Mouse (Mus musculus) heart, embryonic 14.5 days (tissue): ENCODE data around the gene Gm20518. TPM values are rescaled to one million over a fixed set of nuclear protein-coding genes. Genes with fewer than 3 reads are reported as not detected.

Source experiments
- ATAC-seq: fragments of 200-750 bp; cut with Nextera tagmentation; 2 replicates; pipeline ENCODE4 v1.8.0; 2017; ENCODE audit warnings: low read depth, moderate TSS enrichment; ENCODE audit not compliant: insufficient number of reproducible peaks, insufficient read depth, low FRiP score
- H3K27ac ChIP-seq, 2 experiments: fragments of 200-500 bp in 1 of 2; fragments of 300-500 bp in 1 of 2; sonication (generic) in 1 of 2; replicated peaks in 1 of 2; 2 replicates each; pipeline ENCODE4 v1.5.1; 2012 to 2014; ENCODE audit warnings: low read depth in 2 of 2, low read length in 2 of 2, control low read depth in 1 of 2, mild to moderate bottlenecking in 1 of 2, mixed read lengths in 1 of 2; ENCODE audit not compliant: control insufficient read depth in 1 of 2, insufficient read depth in 1 of 2
- H3K27me3 ChIP-seq: fragments of 300-500 bp; sonication (generic); 2 replicates; pipeline ENCODE4 v1.6.1; 2014; ENCODE audit warnings: mild to moderate bottlenecking, low read length, control low read depth; ENCODE audit not compliant: control insufficient read depth, insufficient read depth
- H3K36me3 ChIP-seq: fragments of 300-500 bp; sonication (generic); 2 replicates; pipeline ENCODE4 v1.6.1; 2014; ENCODE audit warnings: mild to moderate bottlenecking, control low read depth, low read length, mixed read lengths; ENCODE audit not compliant: control insufficient read depth, insufficient read depth
- H3K4me1 ChIP-seq, 2 experiments: fragments of 200-500 bp in 1 of 2; fragments of 300-500 bp in 1 of 2; sonication (generic) in 1 of 2; 2 replicates each; pipeline ENCODE4 v1.6.1; 2012 to 2014; ENCODE audit warnings: low read length in 2 of 2, control low read depth in 1 of 2, mixed read lengths in 1 of 2; ENCODE audit not compliant: control insufficient read depth in 2 of 2, insufficient read depth in 2 of 2
- H3K4me2 ChIP-seq: fragments of 300-500 bp; sonication (generic); 2 replicates; pipeline ENCODE4 v1.6.1; 2014; ENCODE audit warnings: mild to moderate bottlenecking, low read length
- H3K4me3 ChIP-seq, 2 experiments: fragments of 200-500 bp in 1 of 2; fragments of 300-500 bp in 1 of 2; sonication (generic) in 1 of 2; 2 replicates each; pipeline ENCODE4 v1.5.1; 2012 to 2014; ENCODE audit warnings: low read length in 2 of 2, mild to moderate bottlenecking in 2 of 2, control low read depth in 1 of 2, low read depth in 1 of 2, moderate library complexity in 1 of 2; ENCODE audit not compliant: control insufficient read depth in 1 of 2, insufficient read depth in 1 of 2
- H3K9ac ChIP-seq: fragments of 300-500 bp; sonication (generic); 2 replicates; pipeline ENCODE4 v1.6.1; 2014; ENCODE audit warnings: mild to moderate bottlenecking, low read length
- H3K9me3 ChIP-seq: fragments of 300-500 bp; sonication (generic); 2 replicates; pipeline ENCODE4 v1.6.1; 2016; ENCODE audit warnings: low read length, control low read depth; ENCODE audit not compliant: control insufficient read depth
- WGBS: fragments of 180-500 bp; shearing (Covaris S2); extraction: QIAGEN DNeasy Blood & Tissue Kit; methylation state at CpG from one replicate; pipeline ENCODE4 v1.1.7; 2014; 5-methylcytosine and 5-hydroxymethylcytosine counted together
- polyA plus RNA-seq: library from polyadenylated mRNA; unstranded; fragments of >200 nt; fragmentation: Nextera tagmentation; extraction: Ambion mirVana; gene quantifications from 2 replicates; pipeline ENCODE4 v1.2.1, GENCODE M21; 2014

Gene Gm20518
- polyA plus RNA-seq, 1 experiment from 2014 or later = not detected

GRCm38 (mm10) chr16:17853263-17853662 is 38.2 kb downstream of the Gm20518 start:
- no peaks in the 10 kb centered on the region for H3K9me3 ChIP-seq
- no peak overlapping the region for H3K9ac ChIP-seq
- H3K4me1 ChIP-seq = no peaks in the 10 kb centered on the region
- no peak overlapping the region for H3K27ac ChIP-seq
- H3K4me3 ChIP-seq = no peak overlapping the region
- ATAC-seq = no peak
- WGBS = 91% methylated on average over 2 of the region's 2 CpGs
- H3K4me2 ChIP-seq = no peak overlapping the region
- H3K36me3 ChIP-seq = peaks cover 93% of the 10 kb centered on the region
- H3K27me3 ChIP-seq = no peaks in the 10 kb centered on the region

GRCm38 (mm10) chr16:17851860-17852259 is 39.6 kb downstream of the Gm20518 start:
- Histone ChIP-seq H3K9me3 (no peaks in the 10 kb centered on the region), H3K4me2 (no peak overlapping the region), H3K36me3 (peaks cover 93% of the 10 kb centered on the region), H3K4me1 (no peaks in the 10 kb centered on the region), H3K4me3 (no peak overlapping the region), H3K27me3 (no peaks in the 10 kb centered on the region), H3K9ac (no peak overlapping the region), H3K27ac (no peak overlapping the region)
- 97% methylated on average over 1 of the region's 1 CpGs for WGBS
- no peak for ATAC-seq

GRCm38 (mm10) chr16:17851331-17851730 is 40.1 kb downstream of the Gm20518 start:
- H3K36me3 ChIP-seq = peaks cover 93% of the 10 kb centered on the region
- no peaks in the 10 kb centered on the region for H3K27me3 ChIP-seq
- no peak overlapping the region for H3K4me3 ChIP-seq
- no peaks in the 10 kb centered on the region for H3K9me3 ChIP-seq
- ATAC-seq = no peak
- WGBS = 98% methylated on average over 5 of the region's 5 CpGs
- H3K4me2 ChIP-seq = no peak overlapping the region
- H3K4me1 ChIP-seq = no peaks in the 10 kb centered on the region
- no peak overlapping the region for H3K9ac ChIP-seq
- no peak overlapping the region for H3K27ac ChIP-seq

- Histone ChIP-seq H3K4me2 (no peak overlapping the region), H3K4me3 (no peak overlapping the region), H3K27me3 (no peaks in the 10 kb centered on the region), H3K27ac (no peak overlapping the region), H3K36me3 (peaks cover 94% of the 10 kb centered on the region), H3K4me1 (no peaks in the 10 kb centered on the region), H3K9ac (no peak overlapping the region), H3K9me3 (no peaks in the 10 kb centered on the region)
- no peak for ATAC-seq
- 67% methylated on average over 6 of the region's 6 CpGs for WGBS
Measured at GRCm38 (mm10) chr16:17849486-17849885, 42.0 kb downstream of the Gm20518 start.

- H3K4me3 ChIP-seq = no peak overlapping the region
- H3K9ac ChIP-seq = no peak overlapping the region
- no peaks in the 10 kb centered on the region for H3K9me3 ChIP-seq
- no peaks in the 10 kb centered on the region for H3K27me3 ChIP-seq
- 19% methylated on average over 1 of the region's 1 CpGs for WGBS
- H3K27ac ChIP-seq = no peak overlapping the region
- no peak for ATAC-seq
- H3K4me2 ChIP-seq = no peak overlapping the region
- no peaks in the 10 kb centered on the region for H3K4me1 ChIP-seq
- peaks cover 94% of the 10 kb centered on the region for H3K36me3 ChIP-seq
Measured at GRCm38 (mm10) chr16:17848928-17849327, 42.5 kb downstream of the Gm20518 start.

- H3K36me3 ChIP-seq = peaks cover 94% of the 10 kb centered on the region
- H3K4me3 ChIP-seq = no peak overlapping the region
- no peak overlapping the region for H3K9ac ChIP-seq
- ATAC-seq = no peak; the same call in 1 of the 2 replicates
- 85% methylated on average over 6 of the region's 6 CpGs for WGBS
- no peaks in the 10 kb centered on the region for H3K9me3 ChIP-seq
- H3K4me2 ChIP-seq = no peak overlapping the region
- no peaks in the 10 kb centered on the region for H3K4me1 ChIP-seq
- no peak overlapping the region for H3K27ac ChIP-seq
- no peaks in the 10 kb centered on the region for H3K27me3 ChIP-seq
Measured at GRCm38 (mm10) chr16:17848431-17848830, 43.0 kb downstream of the Gm20518 start.

GRCm38 (mm10) chr16:17843701-17844365 is 47.6 kb downstream of the Gm20518 start:
- Histone ChIP-seq H3K36me3 (peaks cover 89% of the 10 kb centered on the region), H3K4me2 (no peak overlapping the region), H3K4me3 (no peak overlapping the region), H3K27me3 (no peaks in the 10 kb centered on the region), H3K9ac (no peak overlapping the region), H3K4me1 (no peaks in the 10 kb centered on the region), H3K9me3 (no peaks in the 10 kb centered on the region), H3K27ac (no peak overlapping the region)
- ATAC-seq = no peak
- 94% methylated on average over 10 of the region's 10 CpGs for WGBS

GRCm38 (mm10) chr16:17842437-17842836 is 49.0 kb downstream of the Gm20518 start:
- no peak overlapping the region for H3K27ac ChIP-seq
- no peak overlapping the region for H3K9ac ChIP-seq
- H3K4me1 ChIP-seq = no peaks in the 10 kb centered on the region
- H3K4me3 ChIP-seq = no peak overlapping the region
- H3K27me3 ChIP-seq = no peaks in the 10 kb centered on the region
- H3K4me2 ChIP-seq = no peak overlapping the region
- H3K36me3 ChIP-seq = peaks cover 75% of the 10 kb centered on the region
- ATAC-seq = no peak
- 92% methylated on average over 7 of the region's 7 CpGs for WGBS
- no peaks in the 10 kb centered on the region for H3K9me3 ChIP-seq
